Mouse (Mus musculus) fibroblast of lung, adult 2 months (primary cell): Measurements from ENCODE around the gene Abcd3.

ENCODE experiments used
- DNase-seq: peaks from one replicate; pipeline ENCODE4 v3.0.0-alpha.2; 2011; ENCODE audit warnings: low read depth

The Abcd3 gene

GRCm38 (mm10) chr3:121738742-121739342 lies 76.3 kb downstream of the Abcd3 start:
- no peak for DNase-seq

- DNase-seq, result no peak
Measured at GRCm38 (mm10) chr3:121737901-121738300, 77.2 kb downstream of the Abcd3 start.

GRCm38 (mm10) chr3:121737453-121737852 lies 77.6 kb downstream of the Abcd3 start:
- DNase-seq, result no peak

GRCm38 (mm10) chr3:121736025-121736744 lies 78.9 kb downstream of the Abcd3 start:
- DNase-seq, result peak; percentile 73

- DNase-seq, result no peak
Measured at GRCm38 (mm10) chr3:121735542-121735941, 79.6 kb downstream of the Abcd3 start.

- DNase-seq, result no peak
Measured at GRCm38 (mm10) chr3:121729678-121730077, 85.4 kb downstream of the Abcd3 start.

- no peak for DNase-seq
Measured at GRCm38 (mm10) chr3:121725651-121726050, 89.5 kb downstream of the Abcd3 start.

- DNase-seq, result no peak
Measured at GRCm38 (mm10) chr3:121724553-121724952, 90.5 kb downstream of the Abcd3 start.

- DNase-seq, result no peak
Measured at GRCm38 (mm10) chr3:121723968-121724524, 91.1 kb downstream of the Abcd3 start.

- no peak for DNase-seq
Measured at GRCm38 (mm10) chr3:121722971-121723844, 91.9 kb downstream of the Abcd3 start, which contains the start of gene F3. F3 (plus strand) TSS chr3:121723537.

- DNase-seq, result no peak
Measured at GRCm38 (mm10) chr3:121721691-121722070, 93.4 kb downstream of the Abcd3 start.

- DNase-seq, result peak; percentile 64
Measured at GRCm38 (mm10) chr3:121720801-121721690, 94.1 kb downstream of the Abcd3 start.

- no peak for DNase-seq
Measured at GRCm38 (mm10) chr3:121719701-121720100, 95.4 kb downstream of the Abcd3 start.

- no peak for DNase-seq
Measured at GRCm38 (mm10) chr3:121718679-121719078, 96.4 kb downstream of the Abcd3 start.

- no peak for DNase-seq
Measured at GRCm38 (mm10) chr3:121716480-121716879, 98.6 kb downstream of the Abcd3 start.

- peak; percentile 58 for DNase-seq
Measured at GRCm38 (mm10) chr3:121715741-121716459, 99.2 kb downstream of the Abcd3 start.

- no peak for DNase-seq
Measured at GRCm38 (mm10) chr3:121715336-121715735, 99.8 kb downstream of the Abcd3 start.

- no peak for DNase-seq
Measured at GRCm38 (mm10) chr3:121714461-121714860, 100.6 kb downstream of the Abcd3 start.

GRCm38 (mm10) chr3:121713816-121714215 lies 101.3 kb downstream of the Abcd3 start:
- no peak for DNase-seq

GRCm38 (mm10) chr3:121713151-121713701 lies 101.9 kb downstream of the Abcd3 start:
- no peak for DNase-seq
